Mouse (Mus musculus) frontal cortex, adult 2 months (tissue): ENCODE data around the gene Rasip1. TPM values are rescaled to one million over a fixed set of nuclear protein-coding genes. Genes with fewer than 3 reads are reported as not detected.

Experiments
- DNase-seq, 2 experiments: peaks; one replicate each; pipeline ENCODE4 v3.0.0; 2022; ENCODE audit warnings: low spot score in 1 of 2; ENCODE audit errors: extremely low spot score in 1 of 2
- polyA plus RNA-seq: library from polyadenylated mRNA; depleted of rRNA; stranded (reverse); fragments of >200 nt; gene quantifications from 2 replicates; pipeline ENCODE4 v1.2.3, GENCODE M21; 2012

Gene Rasip1
- polyA plus RNA-seq, 1 experiment: 7.3 TPM

GRCm38 (mm10) chr7:45623507-45623906, 3.8 kb upstream of the Rasip1 start:
- DNase-seq: no peak

- DNase-seq: no peak
Observed at GRCm38 (mm10) chr7:45624718-45625117, 2.6 kb upstream of the Rasip1 start.

GRCm38 (mm10) chr7:45625481-45625880, 1.8 kb upstream of the Rasip1 start:
- no peak for DNase-seq

- DNase-seq: no peak
Observed at GRCm38 (mm10) chr7:45626571-45627076, 664 bp upstream of the Rasip1 start.

- peak in 1 of 2 experiments; percentile 80 for DNase-seq
Observed at GRCm38 (mm10) chr7:45628364-45629294, 1.3 kb downstream of the Rasip1 start.

- DNase-seq: no peak
Observed at GRCm38 (mm10) chr7:45630064-45630907, 3.0 kb downstream of the Rasip1 start.

GRCm38 (mm10) chr7:45632499-45632898, 5.2 kb downstream of the Rasip1 start:
- DNase-seq: no peak

GRCm38 (mm10) chr7:45634946-45635681, 7.8 kb downstream of the Rasip1 start:
- no peak for DNase-seq

- DNase-seq: no peak
Observed at GRCm38 (mm10) chr7:45635711-45636688, 8.7 kb downstream of the Rasip1 start.

- DNase-seq: no peak
Observed at GRCm38 (mm10) chr7:45637710-45638109, 10.4 kb downstream of the Rasip1 start.

- peak; percentile 97 to 98 for DNase-seq
Observed at GRCm38 (mm10) chr7:45638623-45639401, 11.5 kb downstream of the Rasip1 start.

- DNase-seq: no peak
Observed at GRCm38 (mm10) chr7:45639561-45640027, 12.3 kb downstream of the Rasip1 start, which contains the start of gene Mamstr. Gene Mamstr, plus strand, starts transcription at chr7:45639977.

GRCm38 (mm10) chr7:45640191-45640957, 13.1 kb downstream of the Rasip1 start:
- no peak for DNase-seq

- no peak for DNase-seq
Observed at GRCm38 (mm10) chr7:45641391-45642040, 14.2 kb downstream of the Rasip1 start.

GRCm38 (mm10) chr7:45642083-45642482, 14.8 kb downstream of the Rasip1 start:
- no peak for DNase-seq

GRCm38 (mm10) chr7:45642503-45643255, 15.4 kb downstream of the Rasip1 start:
- no peak for DNase-seq
